Mouse (Mus musculus): Measurements from ENCODE around the gene Zc3h18. TPM values are rescaled to one million over a fixed set of nuclear protein-coding genes. Genes with fewer than 3 reads are reported as not detected.

Gene Zc3h18
- total and polyA plus RNA-seq, 3 experiments: 30.2 to 122 (median 98.5) TPM

DNA sequence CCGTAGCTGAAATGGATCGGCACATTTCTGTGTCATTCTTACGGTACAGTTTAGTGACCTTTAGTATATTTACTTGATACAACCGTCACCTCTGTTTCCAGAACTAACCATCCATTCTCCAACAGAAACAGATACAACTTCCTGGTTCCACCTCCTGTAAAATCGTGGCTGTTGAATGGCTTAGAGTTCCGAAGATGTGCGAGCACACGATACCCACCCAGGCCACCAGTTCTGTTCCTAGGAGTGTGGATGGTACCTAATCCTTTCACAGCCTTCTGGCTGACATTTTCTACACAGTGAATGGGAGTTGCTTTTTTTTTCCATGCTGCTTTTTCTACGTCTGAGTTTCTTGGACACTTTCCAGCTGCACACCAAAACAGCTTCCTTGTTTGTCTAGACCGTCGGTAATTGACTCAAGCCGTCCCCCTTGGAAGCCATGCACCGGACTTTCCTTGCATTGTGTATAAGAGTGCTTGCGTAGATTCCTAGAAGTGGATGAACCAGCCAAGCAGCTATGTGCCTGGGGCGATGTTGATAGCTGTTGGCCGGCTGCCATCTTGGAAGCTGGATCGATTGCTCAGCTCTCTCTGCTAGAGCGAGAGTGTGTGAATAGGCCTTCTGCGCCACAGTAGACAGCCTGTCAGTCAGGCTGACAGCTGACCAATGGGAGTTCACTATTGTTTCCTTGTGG lies 67.8 kb downstream of the Zc3h18 start (continued):
- peak; percentile 82 for TF ChIP-seq MXI1 (IDR thresholded peaks at IDR 0.05; ENCODE audit: low read depth, low read length)
- TF ChIP-seq TCF12 (IDR thresholded peaks at IDR 0.05; ENCODE audit: low read depth, low read length): 0 out of 2 replicates have a peak, but pooled peaks have one; percentile 26
- TF ChIP-seq SMC3 (IDR thresholded peaks at IDR 0.05; ENCODE audit: low read depth, low read length): no peak; the same call in 1 of the 2 replicates
- 0 out of 2 replicates have a peak, but pooled peaks have one; percentile 20 for TF ChIP-seq NRF1 (IDR thresholded peaks at IDR 0.05; ENCODE audit: insufficient read depth, low read depth, low read length, poor library complexity, severe bottlenecking)
- TF ChIP-seq UBTF (IDR thresholded peaks at IDR 0.05; ENCODE audit: borderline replicate concordance, insufficient read depth, low read depth, low read length): no peak
- TF ChIP-seq GABPA (IDR thresholded peaks at IDR 0.05; ENCODE audit: low read depth, low read length): no peak
- no peak for TF ChIP-seq CTCF (IDR thresholded peaks at IDR 0.05 in 2 of 3, conservative IDR thresholded peaks at IDR 0.05 in 1 of 3; ENCODE audit: control insufficient read depth in 1 of 3, insufficient read depth in 1 of 3, low read depth in 2 of 3, low read length in 3 of 3, poor library complexity in 1 of 3, severe bottlenecking in 1 of 3)
- no peak for TF ChIP-seq MEF2A (IDR thresholded peaks at IDR 0.05; ENCODE audit: extremely low read depth, insufficient replicate concordance, low read depth, low read length, poor library complexity, severe bottlenecking)

DNA sequence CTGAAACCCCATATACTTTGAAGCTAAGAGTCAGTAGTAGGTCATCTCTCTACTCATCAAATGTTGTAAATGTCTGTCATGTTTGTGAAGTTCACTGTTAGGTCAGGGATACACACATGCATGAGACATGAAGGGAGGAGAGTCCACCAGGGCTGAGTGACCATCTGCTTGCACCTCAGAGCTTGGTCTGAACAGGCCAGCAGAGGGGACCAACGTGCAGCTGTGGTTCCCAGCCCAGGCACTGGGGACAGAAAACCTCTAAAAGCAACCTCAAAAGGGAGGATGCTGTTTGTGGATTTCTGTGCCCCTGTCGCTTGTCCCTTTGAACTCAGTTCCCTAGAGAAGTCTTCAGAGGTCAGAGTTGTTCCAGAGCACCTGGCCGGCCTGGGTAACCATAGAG lies 68.8 kb downstream of the Zc3h18 start:
- no peak for DNase-seq (ENCODE audit: low read depth, low spot score)

DNA sequence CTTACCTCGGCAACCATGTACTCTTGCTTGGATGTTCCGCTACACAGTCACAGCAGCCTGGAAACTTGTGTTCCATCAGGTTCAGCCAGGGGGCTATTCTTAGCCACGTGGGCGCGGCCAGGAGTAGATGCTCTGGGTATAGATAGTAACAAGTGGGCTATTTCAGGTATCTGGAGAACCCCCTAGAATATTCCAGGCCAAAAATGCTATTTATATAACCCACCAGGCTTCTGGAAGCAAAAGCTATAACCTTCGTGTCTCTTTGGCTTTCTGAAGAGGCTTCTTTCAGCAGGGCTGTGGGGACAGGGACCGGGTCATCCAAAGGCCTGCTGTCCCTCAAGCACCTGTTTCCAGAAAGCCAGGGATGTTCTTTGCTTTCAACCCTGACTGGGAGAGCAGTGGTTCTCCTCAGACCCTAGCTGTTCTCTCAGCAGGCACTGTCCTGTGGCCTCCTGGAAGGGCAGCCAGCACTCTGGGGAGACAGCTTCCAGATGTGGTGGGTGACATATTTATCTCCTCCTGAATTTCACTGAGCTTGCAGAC lies 74.8 kb downstream of the Zc3h18 start:
- no peaks in the 10 kb centered on the region for H3K9me3 ChIP-seq (replicated peaks; ENCODE audit: insufficient read depth, low read length)
- H3K79me2 ChIP-seq (ENCODE audit: control insufficient read depth, insufficient read depth, low read length, poor library complexity): no peaks in the 10 kb centered on the region
- H3K4me1 ChIP-seq (ENCODE audit: control insufficient read depth in 1 of 2, insufficient read depth in 2 of 2, low read length in 2 of 2): peaks cover 9 to 18% of the 10 kb centered on the region in 2 experiments
- peaks cover 0 to 2% of the 10 kb centered on the region in 2 experiments; a peak in 2 of 4 replicates for H3K36me3 ChIP-seq (ENCODE audit: control insufficient read depth in 1 of 2, insufficient read depth in 2 of 2, low read length in 2 of 2)
- H3K27ac ChIP-seq (ENCODE audit: control insufficient read depth, low read depth, low read length): no peak overlapping the region
- no peak overlapping the region for H3K9ac ChIP-seq (ENCODE audit: control insufficient read depth, low read depth, low read length, poor library complexity, severe bottlenecking)
- H3K4me3 ChIP-seq (ENCODE audit: control insufficient read depth in 1 of 2, insufficient read depth in 1 of 2, low read depth in 2 of 2, low read length in 2 of 2): no peak overlapping the region
- DNase-seq (ENCODE audit: low read depth, low spot score): no peak
- no peaks in the 10 kb centered on the region; a peak in 1 of 4 replicates for H3K27me3 ChIP-seq (ENCODE audit: control insufficient read depth in 1 of 2, insufficient read depth in 2 of 2, low read length in 2 of 2)
- no peak for TF ChIP-seq MXI1 (IDR thresholded peaks at IDR 0.05; ENCODE audit: low read depth, low read length)
- TF ChIP-seq NRF1 (IDR thresholded peaks at IDR 0.05; ENCODE audit: insufficient read depth, low read depth, low read length, poor library complexity, severe bottlenecking): no peak
- no peak for TF ChIP-seq SMC3 (IDR thresholded peaks at IDR 0.05; ENCODE audit: low read depth, low read length)
- no peak for TF ChIP-seq CHD2 (IDR thresholded peaks at IDR 0.05; ENCODE audit: low read length)
- no peak for TF ChIP-seq TCF12 (IDR thresholded peaks at IDR 0.05; ENCODE audit: low read depth, low read length)

More for the DNA sequence above, 68.8 kb downstream of the Zc3h18 start:
- Histone ChIP-seq H3K9ac (ENCODE audit: control insufficient read depth, low read depth, low read length, poor library complexity, severe bottlenecking) (no peak overlapping the region), H3K4me3 (ENCODE audit: control insufficient read depth in 1 of 2, insufficient read depth in 1 of 2, low read depth in 2 of 2, low read length in 2 of 2) (no peak overlapping the region), H3K79me2 (ENCODE audit: control insufficient read depth, insufficient read depth, low read length, poor library complexity) (0 out of 2 replicates have a peak, but pooled peaks cover 3% of the 10 kb centered on the region), H3K36me3 (ENCODE audit: control insufficient read depth in 1 of 2, insufficient read depth in 2 of 2, low read length in 2 of 2) (no peaks in the 10 kb centered on the region), H3K9me3 (replicated peaks; ENCODE audit: insufficient read depth, low read length) (no peaks in the 10 kb centered on the region), H3K27ac (ENCODE audit: control insufficient read depth, low read depth, low read length) (no peak overlapping the region), H3K27me3 (ENCODE audit: control insufficient read depth in 1 of 2, insufficient read depth in 2 of 2, low read length in 2 of 2) (no peaks in the 10 kb centered on the region), H3K4me1 (ENCODE audit: control insufficient read depth in 1 of 2, insufficient read depth in 2 of 2, low read length in 2 of 2) (peaks cover 0 to 3% of the 10 kb centered on the region in 2 experiments; a peak in 1 of 4 replicates)
- 0 out of 6 replicates have a peak, but pooled peaks of 1 of the 3 experiments have one; percentile 6 for TF ChIP-seq CTCF (IDR thresholded peaks at IDR 0.05 in 2 of 3, conservative IDR thresholded peaks at IDR 0.05 in 1 of 3; ENCODE audit: control insufficient read depth in 1 of 3, insufficient read depth in 1 of 3, low read depth in 2 of 3, low read length in 3 of 3, poor library complexity in 1 of 3, severe bottlenecking in 1 of 3)
- no peak for TF ChIP-seq HCFC1 (IDR thresholded peaks at IDR 0.05; ENCODE audit: low read depth, low read length)

Data from MEL (cell line).